Mouse (Mus musculus): Measurements from ENCODE around the gene Usp3. TPM values are rescaled to one million over a fixed set of nuclear protein-coding genes. Genes with fewer than 3 reads are reported as not detected.

Usp3 gene
- polyA plus RNA-seq, 1 experiment from 2014 or later: 51.2 TPM

GRCm38 (mm10) chr9:66586533-66586932 lies 6.4 kb downstream of the Usp3 start:
- Histone ChIP-seq H3K36me3 (no peaks in the 10 kb centered on the region), H3K4me1 (peaks cover 23% of the 10 kb centered on the region), H3K4me2 (no peak overlapping the region), H3K27ac (replicated peaks) (no peak overlapping the region), H3K9ac (replicated peaks) (no peak overlapping the region), H3K27me3 (replicated peaks) (no peaks in the 10 kb centered on the region), H3K4me3 (replicated peaks) (no peak overlapping the region), H3K9me3 (replicated peaks) (no peaks in the 10 kb centered on the region)
- 71% methylated on average over 1 of the region's 1 CpGs for WGBS
- ATAC-seq (ENCODE audit: low FRiP score): no peak

- H3K27me3 ChIP-seq (replicated peaks): no peaks in the 10 kb centered on the region
- 68% methylated on average over 1 of the region's 1 CpGs for whole genome bisulfite sequencing
Observed at GRCm38 (mm10) chr9:66585191-66585590, 7.8 kb downstream of the Usp3 start.

GRCm38 (mm10) chr9:66584176-66584575 lies 8.8 kb downstream of the Usp3 start:
- Histone ChIP-seq H3K9me3 (replicated peaks) (no peaks in the 10 kb centered on the region), H3K36me3 (no peaks in the 10 kb centered on the region), H3K4me3 (replicated peaks) (no peak overlapping the region), H3K4me1 (0 out of 2 replicates have a peak, but pooled peaks cover 5% of the 10 kb centered on the region), H3K9ac (replicated peaks) (no peak overlapping the region), H3K4me2 (no peak overlapping the region), H3K27ac (replicated peaks) (no peak overlapping the region), H3K27me3 (replicated peaks) (no peaks in the 10 kb centered on the region)
- no peak for ATAC-seq (ENCODE audit: low FRiP score)

More at GRCm38 (mm10) chr9:66585191-66585590, 7.8 kb downstream of the Usp3 start:
- no peak overlapping the region for H3K4me3 ChIP-seq (replicated peaks)
- H3K9me3 ChIP-seq (replicated peaks): no peaks in the 10 kb centered on the region
- H3K27ac ChIP-seq (replicated peaks): no peak overlapping the region
- H3K4me1 ChIP-seq: peaks cover 11% of the 10 kb centered on the region
- no peaks in the 10 kb centered on the region for H3K36me3 ChIP-seq
- H3K4me2 ChIP-seq: no peak overlapping the region
- no peak for ATAC-seq (ENCODE audit: low FRiP score)
- no peak overlapping the region for H3K9ac ChIP-seq (replicated peaks)

- Histone ChIP-seq H3K4me2 (no peak overlapping the region), H3K9me3 (replicated peaks) (no peaks in the 10 kb centered on the region), H3K4me1 (no peaks in the 10 kb centered on the region), H3K36me3 (no peaks in the 10 kb centered on the region), H3K27me3 (replicated peaks) (no peaks in the 10 kb centered on the region), H3K4me3 (replicated peaks) (no peak overlapping the region), H3K9ac (replicated peaks) (no peak overlapping the region), H3K27ac (replicated peaks) (no peak overlapping the region)
- 94% methylated on average over 1 of the region's 1 CpGs for WGBS
- no peak for ATAC-seq (ENCODE audit: low FRiP score)
Observed at GRCm38 (mm10) chr9:66583244-66583643, 9.7 kb downstream of the Usp3 start.

GRCm38 (mm10) chr9:66581694-66582093 lies 11.2 kb downstream of the Usp3 start:
- Histone ChIP-seq H3K4me1 (peaks cover 2% of the 10 kb centered on the region; the same call in 1 of the 2 replicates), H3K4me2 (no peak overlapping the region), H3K9ac (replicated peaks) (no peak overlapping the region), H3K4me3 (replicated peaks) (no peak overlapping the region), H3K27ac (replicated peaks) (no peak overlapping the region), H3K9me3 (replicated peaks) (no peaks in the 10 kb centered on the region), H3K27me3 (replicated peaks) (no peaks in the 10 kb centered on the region), H3K36me3 (no peaks in the 10 kb centered on the region)
- WGBS: 83% methylated on average over 3 of the region's 3 CpGs
- no peak for ATAC-seq (ENCODE audit: low FRiP score)

GRCm38 (mm10) chr9:66580722-66581121 lies 12.2 kb downstream of the Usp3 start:
- Histone ChIP-seq H3K4me2 (no peak overlapping the region), H3K27me3 (replicated peaks) (no peaks in the 10 kb centered on the region), H3K4me3 (replicated peaks) (no peak overlapping the region), H3K9me3 (replicated peaks) (no peaks in the 10 kb centered on the region), H3K36me3 (no peaks in the 10 kb centered on the region), H3K27ac (replicated peaks) (no peak overlapping the region), H3K4me1 (peaks cover 6% of the 10 kb centered on the region), H3K9ac (replicated peaks) (no peak overlapping the region)
- 86% methylated on average over 1 of the region's 1 CpGs for WGBS
- ATAC-seq (ENCODE audit: low FRiP score): no peak

- Histone ChIP-seq H3K27ac (replicated peaks) (no peak overlapping the region), H3K4me2 (no peak overlapping the region), H3K9ac (replicated peaks) (no peak overlapping the region), H3K4me3 (replicated peaks) (no peak overlapping the region), H3K9me3 (replicated peaks) (no peaks in the 10 kb centered on the region), H3K27me3 (replicated peaks) (no peaks in the 10 kb centered on the region), H3K4me1 (peaks cover 6% of the 10 kb centered on the region), H3K36me3 (no peaks in the 10 kb centered on the region)
- WGBS: 91% methylated on average over 1 of the region's 1 CpGs
- no peak for ATAC-seq (ENCODE audit: low FRiP score)
Observed at GRCm38 (mm10) chr9:66575878-66576238, 17.1 kb downstream of the Usp3 start.

GRCm38 (mm10) chr9:66575041-66575877 lies 17.7 kb downstream of the Usp3 start:
- Histone ChIP-seq H3K4me3 (replicated peaks) (no peak overlapping the region), H3K27me3 (replicated peaks) (no peaks in the 10 kb centered on the region), H3K27ac (replicated peaks) (no peak overlapping the region), H3K4me2 (no peak overlapping the region), H3K4me1 (peaks cover 6% of the 10 kb centered on the region), H3K36me3 (no peaks in the 10 kb centered on the region), H3K9me3 (replicated peaks) (no peaks in the 10 kb centered on the region), H3K9ac (replicated peaks) (no peak overlapping the region)
- WGBS: 82% methylated on average over 1 of the region's 1 CpGs
- no peak for ATAC-seq (ENCODE audit: low FRiP score)

GRCm38 (mm10) chr9:66571986-66572700 lies 20.8 kb downstream of the Usp3 start:
- no peak for ATAC-seq (ENCODE audit: low FRiP score)
- Histone ChIP-seq H3K9me3 (replicated peaks) (no peaks in the 10 kb centered on the region), H3K27me3 (replicated peaks) (no peaks in the 10 kb centered on the region), H3K9ac (replicated peaks) (no peak overlapping the region), H3K27ac (replicated peaks) (no peak overlapping the region), H3K4me3 (replicated peaks) (no peak overlapping the region), H3K36me3 (no peaks in the 10 kb centered on the region), H3K4me2 (no peak overlapping the region), H3K4me1 (peaks cover 9% of the 10 kb centered on the region)
- 75% methylated on average over 4 of the region's 4 CpGs for WGBS

- no peak overlapping the region for H3K4me2 ChIP-seq
- no peak for ATAC-seq (ENCODE audit: low FRiP score)
- WGBS: 81% methylated on average over 1 of the region's 1 CpGs
- no peak overlapping the region for H3K4me3 ChIP-seq (replicated peaks)
- H3K27me3 ChIP-seq (replicated peaks): no peaks in the 10 kb centered on the region
- no peaks in the 10 kb centered on the region for H3K9me3 ChIP-seq (replicated peaks)
- H3K36me3 ChIP-seq: no peaks in the 10 kb centered on the region
- H3K4me1 ChIP-seq: peaks cover 5% of the 10 kb centered on the region; the same call in 1 of the 2 replicates
- no peak overlapping the region for H3K9ac ChIP-seq (replicated peaks)
- no peak overlapping the region for H3K27ac ChIP-seq (replicated peaks)
Observed at GRCm38 (mm10) chr9:66562215-66562614, 30.7 kb downstream of the Usp3 start.

GRCm38 (mm10) chr9:66561496-66561895 lies 31.4 kb downstream of the Usp3 start:
- Histone ChIP-seq H3K27ac (replicated peaks) (no peak overlapping the region), H3K27me3 (replicated peaks) (no peaks in the 10 kb centered on the region), H3K4me2 (no peak overlapping the region), H3K4me1 (peaks cover 5% of the 10 kb centered on the region; the same call in 1 of the 2 replicates), H3K9me3 (replicated peaks) (no peaks in the 10 kb centered on the region), H3K9ac (replicated peaks) (no peak overlapping the region), H3K36me3 (no peaks in the 10 kb centered on the region), H3K4me3 (replicated peaks) (no peak overlapping the region)
- WGBS: 87% methylated on average over 2 of the region's 2 CpGs
- ATAC-seq (ENCODE audit: low FRiP score): no peak

- H3K4me3 ChIP-seq (replicated peaks): no peak overlapping the region
- H3K9me3 ChIP-seq (replicated peaks): no peaks in the 10 kb centered on the region
- H3K4me1 ChIP-seq: peaks cover 5% of the 10 kb centered on the region; the same call in 1 of the 2 replicates
- WGBS: 45% methylated on average over 1 of the region's 1 CpGs
- no peak for ATAC-seq (ENCODE audit: low FRiP score)
- no peaks in the 10 kb centered on the region for H3K36me3 ChIP-seq
- H3K4me2 ChIP-seq: no peak overlapping the region
- H3K9ac ChIP-seq (replicated peaks): no peak overlapping the region
- 0 out of 2 replicates have a peak overlapping the region, but pooled peaks have one; percentile 9 for H3K27ac ChIP-seq (replicated peaks)
- no peaks in the 10 kb centered on the region for H3K27me3 ChIP-seq (replicated peaks)
Observed at GRCm38 (mm10) chr9:66560728-66561127, 32.2 kb downstream of the Usp3 start.

Data from neural tube, embryonic 15.5 days (tissue).